Mouse (Mus musculus) heart, postnatal 0 days (tissue): ENCODE results near the gene Susd3.

Experiments
- CTCF ChIP-seq: IDR thresholded peaks from 2 replicates; pipeline ENCODE4 v1.5.1; 2016; ENCODE audit warnings: antibody characterized with exemption, control low read depth, low read depth
- EP300 ChIP-seq: IDR thresholded peaks from 2 replicates; pipeline ENCODE4 v1.6.1; 2016; ENCODE audit warnings: antibody characterized with exemption, low read depth

- TF ChIP-seq CTCF (no peak), EP300 (no peak)
Observed at GRCm38 (mm10) chr13:49183646-49184045, 64.9 kb downstream of the Susd3 start.
